Mouse (Mus musculus) G1E (cell line): Measurements from ENCODE around the gene Hoxb4. TPM values are rescaled to one million over a fixed set of nuclear protein-coding genes. Genes with fewer than 3 reads are reported as not detected.

ENCODE experiments used
- ATAC-seq: 2 replicates; pipeline ENCODE4 v1.8.0; 2016; ENCODE audit warnings: mild to moderate bottlenecking; ENCODE audit not compliant: insufficient number of reproducible peaks, poor library complexity, low FRiP score, severe bottlenecking; ENCODE audit errors: extremely low read depth
- DNase-seq: peaks from one replicate; pipeline ENCODE4 v3.0.0; 2012; ENCODE audit warnings: low spot score
- H3K27me3 ChIP-seq: 2 replicates; pipeline ENCODE4 v1.6.1; 2012; ENCODE audit warnings: mild to moderate bottlenecking, low read length, inconsistent platforms; ENCODE audit not compliant: insufficient read depth
- H3K36me3 ChIP-seq: replicated peaks from 2 replicates; pipeline ENCODE3; 2012; ENCODE audit warnings: mild to moderate bottlenecking, inconsistent platforms
- H3K4me1 ChIP-seq: 2 replicates; pipeline ENCODE4 v1.6.1; 2012; ENCODE audit warnings: low read depth, low read length, inconsistent platforms, mixed read lengths; ENCODE audit not compliant: insufficient read depth
- H3K4me3 ChIP-seq: 2 replicates; pipeline ENCODE4 v1.5.1; 2012; ENCODE audit warnings: low read depth, mild to moderate bottlenecking, inconsistent platforms, low read length, moderate library complexity, mixed read lengths
- H3K9me3 ChIP-seq: replicated peaks from 2 replicates; pipeline ENCODE4 v1.6.1; 2012; ENCODE audit warnings: inconsistent platforms
- CTCF ChIP-seq: IDR thresholded peaks from 2 replicates; pipeline ENCODE4 v1.5.1; 2012; ENCODE audit warnings: low read depth, low read length, inconsistent platforms, mixed read lengths
- GATA1 ChIP-seq: IDR thresholded peaks from 2 replicates; pipeline ENCODE4 v1.6.1; 2012; ENCODE audit warnings: borderline replicate concordance, low read length, inconsistent platforms, mixed read lengths
- GATA2 ChIP-seq: IDR thresholded peaks from 2 replicates; pipeline ENCODE4 v1.6.1; 2012; ENCODE audit warnings: low read depth, low read length, inconsistent platforms, borderline replicate concordance
- POLR2AphosphoS5 ChIP-seq: IDR thresholded peaks from 2 replicates; pipeline ENCODE4 v1.6.1; 2012; ENCODE audit warnings: low read depth, low read length, inconsistent platforms; ENCODE audit not compliant: insufficient replicate concordance
- TAL1 ChIP-seq: conservative IDR thresholded peaks from 2 replicates; pipeline ENCODE4 v1.6.1; 2012; ENCODE audit warnings: low read depth, low read length, inconsistent platforms, mixed read lengths
- polyA plus RNA-seq: library from polyadenylated mRNA; stranded (reverse); fragments of >175 nt; gene quantifications from 2 replicates; pipeline ENCODE4 v1.2.3, GENCODE M21; 2012
- total RNA-seq, 2 experiments: library from RNA; stranded (forward) in 1 of 2; stranded (reverse) in 1 of 2; fragments of 200-1000 nt in 1 of 2; fragments of >200 nt in 1 of 2; fragmentation: Nextera tagmentation in 1 of 2; gene quantifications; 2 replicates each; pipeline ENCODE4 v1.2.3; 2014 to 2017

The Hoxb4 gene
- total and polyA plus RNA-seq, 3 experiments = 0.03 TPM; not detected in 2

- Histone ChIP-seq H3K9me3 (no peaks in the 10 kb centered on the region), H3K27me3 (peaks cover 47% of the 10 kb centered on the region), H3K4me1 (peaks cover 2% of the 10 kb centered on the region; the same call in 1 of the 2 replicates), H3K36me3 (no peaks in the 10 kb centered on the region), H3K4me3 (no peak overlapping the region; the same call in 1 of the 2 replicates)
- ATAC-seq = no peak
- no peak for DNase-seq
- TF ChIP-seq GATA1 (no peak), TAL1 (no peak), GATA2 (no peak), POLR2AphosphoS5 (no peak), CTCF (no peak)
Measured at GRCm38 (mm10) chr11:96311097-96311496, 7.0 kb upstream of the Hoxb4 start.

GRCm38 (mm10) chr11:96311520-96312417 lies 6.3 kb upstream of the Hoxb4 start:
- Histone ChIP-seq H3K27me3 (peaks cover 45% of the 10 kb centered on the region), H3K9me3 (no peaks in the 10 kb centered on the region), H3K36me3 (no peaks in the 10 kb centered on the region), H3K4me3 (no peak overlapping the region; the same call in 1 of the 2 replicates), H3K4me1 (peaks cover 2% of the 10 kb centered on the region; the same call in 1 of the 2 replicates)
- ATAC-seq (no peak), DNase-seq (no peak)
- no peak for TF ChIP-seq CTCF
- TF ChIP-seq POLR2AphosphoS5 = no peak
- TF ChIP-seq GATA1 = no peak
- TF ChIP-seq GATA2 = no peak
- no peak for TF ChIP-seq TAL1

GRCm38 (mm10) chr11:96313134-96313533 lies 4.9 kb upstream of the Hoxb4 start:
- Histone ChIP-seq H3K27me3 (peaks cover 53% of the 10 kb centered on the region), H3K9me3 (no peaks in the 10 kb centered on the region), H3K36me3 (no peaks in the 10 kb centered on the region), H3K4me1 (peaks cover 2% of the 10 kb centered on the region; the same call in 1 of the 2 replicates), H3K4me3 (no peak overlapping the region)
- TF ChIP-seq POLR2AphosphoS5 (no peak), TAL1 (no peak), GATA1 (no peak), CTCF (no peak), GATA2 (no peak)
- DNase-seq (no peak), ATAC-seq (no peak)

GRCm38 (mm10) chr11:96313806-96314428 lies 4.2 kb upstream of the Hoxb4 start:
- no peaks in the 10 kb centered on the region for H3K36me3 ChIP-seq
- H3K9me3 ChIP-seq = no peaks in the 10 kb centered on the region
- ATAC-seq (no peak), DNase-seq (no peak)
- H3K4me1 ChIP-seq = peaks cover 2% of the 10 kb centered on the region; the same call in 1 of the 2 replicates
- H3K27me3 ChIP-seq = peaks cover 59% of the 10 kb centered on the region
- H3K4me3 ChIP-seq = no peak overlapping the region
- TF ChIP-seq GATA1 = no peak
- no peak for TF ChIP-seq CTCF
- TF ChIP-seq POLR2AphosphoS5 = no peak
- no peak for TF ChIP-seq TAL1
- no peak for TF ChIP-seq GATA2

- H3K36me3 ChIP-seq = no peaks in the 10 kb centered on the region
- H3K4me3 ChIP-seq = no peak overlapping the region
- ATAC-seq = no peak
Measured at GRCm38 (mm10) chr11:96314671-96315343, 3.3 kb upstream of the Hoxb4 start.

GRCm38 (mm10) chr11:96315344-96315681 lies 2.8 kb upstream of the Hoxb4 start:
- Histone ChIP-seq H3K27me3 (peaks cover 58% of the 10 kb centered on the region), H3K9me3 (no peaks in the 10 kb centered on the region), H3K36me3 (no peaks in the 10 kb centered on the region), H3K4me3 (no peak overlapping the region), H3K4me1 (peaks cover 2% of the 10 kb centered on the region; the same call in 1 of the 2 replicates)
- no peak for ATAC-seq
- TF ChIP-seq CTCF = no peak
- no peak for TF ChIP-seq TAL1
- no peak for DNase-seq

More at GRCm38 (mm10) chr11:96314671-96315343, 3.3 kb upstream of the Hoxb4 start:
- Histone ChIP-seq H3K27me3 (peaks cover 57% of the 10 kb centered on the region), H3K9me3 (no peaks in the 10 kb centered on the region), H3K4me1 (peaks cover 2% of the 10 kb centered on the region; the same call in 1 of the 2 replicates)
- TF ChIP-seq TAL1 (no peak), CTCF (no peak), GATA1 (no peak)
- DNase-seq = no peak
